Mouse (Mus musculus) cerebellum, adult 2 months (tissue): Measurements from ENCODE around the gene Olfr1161. TPM values are rescaled to one million over a fixed set of nuclear protein-coding genes. Genes with fewer than 3 reads are reported as not detected.
"Not testable (repeated sequence)": the region's sequence is repeated elsewhere in the genome, so short reads cannot be mapped to it uniquely, and the experiment has no call there.

Source experiments
- DNase-seq, 2 experiments: peaks; one replicate each; pipeline ENCODE4 v3.0.0; 2021
- H3K27ac ChIP-seq: fragments of 200-500 bp; 2 replicates; pipeline ENCODE4 v1.5.1; 2012; ENCODE audit warnings: low read length, control low read depth, inconsistent platforms; ENCODE audit not compliant: insufficient read depth
- H3K27me3 ChIP-seq: fragments of 200-500 bp; 2 replicates; pipeline ENCODE4 v1.6.1; 2012; ENCODE audit warnings: inconsistent platforms, mild to moderate bottlenecking, low read length, moderate library complexity; ENCODE audit not compliant: control insufficient read depth, insufficient read depth
- H3K4me1 ChIP-seq: fragments of 200-500 bp; 2 replicates; pipeline ENCODE4 v1.6.1; 2011; ENCODE audit warnings: low read length; ENCODE audit not compliant: control insufficient read depth, insufficient read depth
- H3K4me3 ChIP-seq: fragments of 200-500 bp; replicated peaks from 2 replicates; pipeline ENCODE3; 2011; ENCODE audit warnings: mild to moderate bottlenecking, low read depth, low read length, control low read depth; ENCODE audit not compliant: insufficient read depth
- CTCF ChIP-seq: fragments of 200-500 bp; IDR thresholded peaks from 2 replicates; pipeline ENCODE4 v1.5.1; 2011; ENCODE audit warnings: low read depth, mild to moderate bottlenecking, control low read depth, low read length, moderate library complexity, borderline replicate concordance; ENCODE audit not compliant: insufficient read depth
- POLR2A ChIP-seq: fragments of 200-500 bp; IDR thresholded peaks from 2 replicates; pipeline ENCODE4 v1.6.1; 2011; ENCODE audit warnings: low read length, control low read depth, borderline replicate concordance; ENCODE audit not compliant: insufficient read depth
- WGBS: fragments of 180-500 bp; shearing (Covaris S2); methylation state at CpG from one replicate; pipeline ENCODE4 v1.1.7; 2018; 5-methylcytosine and 5-hydroxymethylcytosine counted together
- polyA plus RNA-seq: library from polyadenylated mRNA; depleted of rRNA; stranded (reverse); fragments of >200 nt; gene quantifications from 2 replicates; pipeline ENCODE4 v1.2.3, GENCODE M21; 2012; rRNA removed

Olfr1161 gene
- polyA plus RNA-seq: not detected in 2 replicates

GRCm38 (mm10) chr2:88022474-88022873, at the start of gene Olfr1161:
Gene Olfr1161 (plus strand): TSS chr2:88022774.
- not testable (repeated sequence) for H3K27ac ChIP-seq, DNase-seq, H3K4me3 ChIP-seq, H3K27me3 ChIP-seq, H3K4me1 ChIP-seq
- 84% methylated on average over 1 of the region's 1 CpGs for WGBS

- no peak for DNase-seq
- no peak for TF ChIP-seq CTCF
- TF ChIP-seq POLR2A: no peak
- H3K27me3 ChIP-seq: no peaks in the 10 kb centered on the region
- H3K4me1 ChIP-seq: no peaks in the 10 kb centered on the region
- no peak within 1 kb of the TSS for H3K4me3 ChIP-seq
- no peak within 1 kb of the TSS for H3K27ac ChIP-seq
- WGBS: 71% methylated on average over 3 of the region's 3 CpGs
Observed at GRCm38 (mm10) chr2:87974563-87974962, 48.0 kb upstream of the Olfr1161 start, which contains the start of gene Olfr74. Gene Olfr74 (minus strand): TSS chr2:87974663.

GRCm38 (mm10) chr2:87989813-87990212, 32.8 kb upstream of the Olfr1161 start, which contains the start of gene Olfr1158:
Gene Olfr1158 (plus strand): TSS chr2:87990113.
- H3K27me3 ChIP-seq: no peaks in the 10 kb centered on the region
- no peak within 1 kb of the TSS for H3K27ac ChIP-seq
- no peak for DNase-seq
- H3K4me1 ChIP-seq: no peaks in the 10 kb centered on the region
- no peak within 1 kb of the TSS for H3K4me3 ChIP-seq
- TF ChIP-seq POLR2A: no peak
- no peak for TF ChIP-seq CTCF

GRCm38 (mm10) chr2:88007515-88008318, 14.9 kb upstream of the Olfr1161 start, which contains the start of gene Olfr1160:
Gene Olfr1160 (minus strand): TSS chr2:88008268.
- H3K4me3 ChIP-seq: no peak within 1 kb of the TSS
- H3K4me1 ChIP-seq: no peaks in the 10 kb centered on the region
- TF ChIP-seq POLR2A: no peak
- TF ChIP-seq CTCF: no peak
- no peak for DNase-seq
- H3K27ac ChIP-seq: no peak within 1 kb of the TSS
- no peaks in the 10 kb centered on the region for H3K27me3 ChIP-seq

GRCm38 (mm10) chr2:88037599-88037998, 15.0 kb downstream of the Olfr1161 start, which contains the start of gene Olfr73:
Gene Olfr73 (minus strand): TSS chr2:88037699.
- no peak for DNase-seq
- no peak within 1 kb of the TSS for H3K27ac ChIP-seq
- no peaks in the 10 kb centered on the region for H3K27me3 ChIP-seq
- no peak within 1 kb of the TSS for H3K4me3 ChIP-seq
- no peak for TF ChIP-seq POLR2A
- no peak for TF ChIP-seq CTCF
- H3K4me1 ChIP-seq: no peaks in the 10 kb centered on the region

GRCm38 (mm10) chr2:88051029-88051428, 28.5 kb downstream of the Olfr1161 start, which contains the start of gene Olfr1162:
Gene Olfr1162 (minus strand): TSS chr2:88051129.
- Histone ChIP-seq H3K4me1 (no peaks in the 10 kb centered on the region), H3K27ac (no peak within 1 kb of the TSS), H3K4me3 (no peak within 1 kb of the TSS), H3K27me3 (no peaks in the 10 kb centered on the region)
- TF ChIP-seq POLR2A: no peak
- no peak for TF ChIP-seq CTCF
- no peak for DNase-seq
- WGBS: 70% methylated on average over 1 of the region's 1 CpGs

- no peak overlapping the region for H3K4me3 ChIP-seq
- no peak for DNase-seq
- WGBS: 84% methylated on average over 2 of the region's 2 CpGs
- no peaks in the 10 kb centered on the region for H3K27me3 ChIP-seq
- TF ChIP-seq CTCF (no peak), POLR2A (no peak)
- no peak overlapping the region for H3K27ac ChIP-seq
- H3K4me1 ChIP-seq: no peaks in the 10 kb centered on the region
Observed at GRCm38 (mm10) chr2:88063587-88063986, 41.0 kb downstream of the Olfr1161 start.

GRCm38 (mm10) chr2:88071730-88072129, 49.2 kb downstream of the Olfr1161 start, which contains the start of gene Olfr1163:
Gene Olfr1163 (minus strand): TSS chr2:88071830.
- DNase-seq: no peak
- Histone ChIP-seq H3K4me1 (no peaks in the 10 kb centered on the region), H3K4me3 (no peak within 1 kb of the TSS), H3K27me3 (no peaks in the 10 kb centered on the region), H3K27ac (no peak within 1 kb of the TSS)
- TF ChIP-seq POLR2A (no peak), CTCF (no peak)

Other genes starting within 250 kb of the Olfr1161 start
- gene Olfr152, start 243.3 kb upstream of the Olfr1161 start, polyA plus RNA-seq: not detected in 2 replicates
- gene Olfr1143, start 222.2 kb upstream of the Olfr1161 start, polyA plus RNA-seq: not detected in 2 replicates
- gene Olfr1145, start 213.0 kb upstream of the Olfr1161 start, polyA plus RNA-seq: not detected in 2 replicates
- gene Olfr1148, start 192.2 kb upstream of the Olfr1161 start, polyA plus RNA-seq: not detected in 2 replicates
- not detected in 2 replicates for gene Olfr1150-ps1, start 178.8 kb upstream of the Olfr1161 start, polyA plus RNA-seq
- not detected in 2 replicates for gene Olfr1151, start 166.9 kb upstream of the Olfr1161 start, polyA plus RNA-seq
- gene Olfr1152, start 156.3 kb upstream of the Olfr1161 start, polyA plus RNA-seq: not detected in 2 replicates
- gene Olfr1153, start 127.8 kb upstream of the Olfr1161 start, polyA plus RNA-seq: not detected in 2 replicates
- not detected in 2 replicates for gene Olfr1154, start 117.6 kb upstream of the Olfr1161 start, polyA plus RNA-seq
- not detected in 2 replicates for gene Olfr1155, start 77.6 kb upstream of the Olfr1161 start, polyA plus RNA-seq
- not detected in 2 replicates for gene Olfr1156, start 69.7 kb upstream of the Olfr1161 start, polyA plus RNA-seq
- gene Olfr1157, start 54.5 kb upstream of the Olfr1161 start, polyA plus RNA-seq: not detected in 2 replicates
- not detected in 2 replicates for gene Olfr74, start 48.1 kb upstream of the Olfr1161 start, polyA plus RNA-seq
- not detected in 2 replicates for gene Olfr1158, start 32.7 kb upstream of the Olfr1161 start, polyA plus RNA-seq
- not detected in 2 replicates for gene Olfr1160, start 14.5 kb upstream of the Olfr1161 start, polyA plus RNA-seq
- gene Olfr73, start 14.9 kb downstream of the Olfr1161 start, polyA plus RNA-seq: not detected in 2 replicates
- gene Olfr1162, start 28.4 kb downstream of the Olfr1161 start, polyA plus RNA-seq: not detected in 2 replicates
- gene Olfr1163, start 49.1 kb downstream of the Olfr1161 start, polyA plus RNA-seq: not detected in 2 replicates
- gene Olfr1164, start 71.2 kb downstream of the Olfr1161 start, polyA plus RNA-seq: not detected in 2 replicates
- gene Olfr1166, start 105.5 kb downstream of the Olfr1161 start, polyA plus RNA-seq: not detected in 2 replicates
- not detected in 2 replicates for gene Olfr1167, start 132.4 kb downstream of the Olfr1161 start, polyA plus RNA-seq
- gene Olfr1168, start 159.1 kb downstream of the Olfr1161 start, polyA plus RNA-seq: not detected in 2 replicates
- not detected in 2 replicates for gene Olfr1170, start 205.6 kb downstream of the Olfr1161 start, polyA plus RNA-seq